Mouse (Mus musculus) adrenal gland, postnatal 10 days (tissue): ENCODE results near the gene Sgk2. TPM values are rescaled to one million over a fixed set of nuclear protein-coding genes. Genes with fewer than 3 reads are reported as not detected.

ENCODE experiments used
- DNase-seq: peaks from one replicate; pipeline ENCODE4 v3.0.0; 2021; ENCODE audit warnings: mixed read lengths
- long read RNA-seq, 2 experiments: library from polyadenylated mRNA; stranded (forward); transcript quantifications; one replicate each; pipeline ENCODE4 v2.0.0; 2021
- total RNA-seq, 2 experiments: library from RNA; stranded (reverse); gene quantifications; 2 replicates each; pipeline ENCODE4 v1.2.3; 2021

Sgk2 gene
- 1 to 10 TPM; 2.1 to 3.1 TPM for total RNA-seq
- long read RNA-seq, experiment 1, partial matches to known transcripts: 2 of 4 reads
- long read RNA-seq, experiment 1, other reads (novel, unspliced or antisense): 1 of 4 reads
- long read RNA-seq, experiment 2, transcript Sgk2-201 (14 exons, 2,693 nt): major isoform, 7 of 16 reads
- long read RNA-seq, experiment 2, partial matches to known transcripts: 6 of 16 reads
- long read RNA-seq, experiment 2, other reads (novel, unspliced or antisense): 3 of 16 reads

DNA sequence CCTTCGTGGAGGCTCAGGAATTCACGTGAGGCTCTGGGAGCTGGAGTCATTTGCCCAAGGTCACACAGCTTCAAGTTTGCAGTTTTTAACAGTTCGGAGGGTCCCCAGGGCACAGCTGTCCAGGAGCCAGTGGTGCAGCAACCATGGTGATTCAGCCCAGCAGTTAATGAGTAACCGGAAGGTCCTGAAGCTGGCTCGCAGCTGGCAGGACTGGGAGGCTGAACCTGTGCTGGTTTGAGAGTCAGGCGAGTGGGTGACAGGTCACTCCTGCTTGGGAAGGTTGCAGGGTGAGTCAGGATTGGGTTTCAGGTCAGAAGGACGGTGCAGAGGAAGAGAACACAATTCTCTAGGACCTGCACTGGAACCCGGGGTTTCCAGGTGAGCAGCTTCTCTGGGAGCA, at the start of gene Sgk2:
Sgk2 (plus strand) TSS at position 113 of the 400 bp plus-strand sequence.
- peak; percentile 56 for DNase-seq

DNA sequence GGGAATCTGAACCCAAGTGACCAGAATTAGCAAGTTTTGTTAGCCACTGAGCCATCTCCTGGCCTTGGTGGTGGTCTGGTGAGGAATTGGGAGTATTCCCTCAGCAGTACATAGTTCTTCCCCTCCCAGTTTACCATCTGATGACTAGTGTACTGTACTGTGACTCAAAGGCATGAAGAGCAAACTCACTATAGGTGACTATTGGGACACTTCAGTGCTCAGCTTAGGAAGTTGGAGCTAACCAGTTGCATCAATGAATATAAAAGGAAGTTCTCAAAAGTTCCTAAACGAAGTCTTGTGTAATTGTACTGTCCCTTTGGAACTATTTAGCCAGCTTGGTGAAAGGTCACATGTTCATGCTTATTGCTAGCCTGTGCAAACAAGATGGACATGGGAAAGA, 47.6 kb upstream of the Sgk2 start:
- no peak for DNase-seq

DNA sequence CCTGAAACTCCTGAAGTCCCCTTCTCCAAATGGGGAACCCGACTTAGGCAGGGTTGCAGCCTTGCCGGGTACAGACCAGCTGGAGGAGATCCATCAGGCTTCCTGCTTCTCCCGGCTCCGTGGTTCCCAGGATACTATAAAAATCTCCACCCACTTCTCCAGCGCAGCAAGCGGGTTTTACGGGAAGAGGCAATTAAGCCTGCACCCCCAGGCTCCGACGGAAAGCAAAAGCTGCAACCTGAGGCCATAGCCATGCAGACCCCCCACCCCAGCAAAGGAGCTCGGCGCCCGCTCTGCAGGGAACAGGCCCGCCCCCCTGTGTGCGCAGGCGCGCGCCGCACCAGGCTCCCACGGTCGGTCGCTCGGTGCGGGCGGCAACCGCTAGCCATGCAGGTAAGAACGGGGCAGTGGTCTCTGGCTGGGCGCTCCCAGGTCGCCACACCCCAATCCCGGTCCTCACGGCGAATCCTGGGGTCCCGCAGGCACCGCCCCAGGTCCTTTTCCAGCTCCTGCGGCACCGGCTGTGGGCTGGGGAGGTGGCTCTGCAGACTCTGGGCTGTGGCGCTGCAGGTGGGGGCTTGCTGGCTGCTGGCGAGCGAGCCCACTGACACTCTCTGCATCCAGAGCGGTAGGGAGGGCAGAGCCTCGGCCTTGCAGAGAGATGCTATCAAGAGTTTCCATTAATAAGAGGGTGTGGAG, 43.8 kb upstream of the Sgk2 start, which contains the start of gene L3mbtl1:
L3mbtl1 (plus strand) TSS at position 325 of the 699 bp plus-strand sequence.
- peak; percentile 63 for DNase-seq

DNA sequence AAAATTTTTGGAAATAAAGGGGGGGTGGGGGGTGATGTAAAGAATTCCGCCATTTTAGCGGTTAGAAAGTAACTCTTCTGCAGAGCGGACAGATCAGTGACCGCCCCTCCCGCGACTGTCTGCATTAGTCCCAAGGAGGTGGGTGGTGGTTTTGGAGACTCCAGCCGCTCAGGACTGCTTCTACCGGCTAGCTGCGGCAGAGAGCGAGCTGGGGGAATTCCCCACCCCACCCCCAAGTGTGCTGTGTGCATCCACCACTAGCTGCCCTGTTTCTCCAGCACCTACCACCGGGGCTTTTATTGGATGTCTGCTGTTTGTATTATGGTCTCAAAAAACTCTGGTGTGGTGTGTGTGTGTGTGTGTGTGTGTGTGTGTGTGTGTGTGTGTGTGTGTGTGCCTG, 43.2 kb upstream of the Sgk2 start:
- DNase-seq: no peak

DNA sequence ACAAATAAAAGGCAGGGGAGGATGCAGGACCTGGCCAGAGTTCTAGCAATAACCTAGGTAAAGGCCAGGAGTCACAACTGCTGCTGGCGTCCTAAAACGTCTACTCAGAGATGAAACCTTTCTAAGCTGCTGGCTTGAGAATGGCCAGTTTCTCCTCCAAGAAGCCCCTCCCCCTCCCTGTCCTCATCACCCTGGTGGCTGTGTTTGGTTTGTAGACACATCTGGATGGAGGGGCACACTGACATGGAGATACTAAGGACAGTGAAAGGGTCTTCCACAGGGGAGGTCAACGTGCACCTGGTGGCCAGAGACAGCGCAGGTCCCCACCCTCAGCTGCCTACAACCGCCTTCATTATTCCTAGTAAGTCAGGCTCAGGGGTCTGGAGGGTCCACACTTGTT, 40.2 kb upstream of the Sgk2 start:
- DNase-seq: no peak

DNA sequence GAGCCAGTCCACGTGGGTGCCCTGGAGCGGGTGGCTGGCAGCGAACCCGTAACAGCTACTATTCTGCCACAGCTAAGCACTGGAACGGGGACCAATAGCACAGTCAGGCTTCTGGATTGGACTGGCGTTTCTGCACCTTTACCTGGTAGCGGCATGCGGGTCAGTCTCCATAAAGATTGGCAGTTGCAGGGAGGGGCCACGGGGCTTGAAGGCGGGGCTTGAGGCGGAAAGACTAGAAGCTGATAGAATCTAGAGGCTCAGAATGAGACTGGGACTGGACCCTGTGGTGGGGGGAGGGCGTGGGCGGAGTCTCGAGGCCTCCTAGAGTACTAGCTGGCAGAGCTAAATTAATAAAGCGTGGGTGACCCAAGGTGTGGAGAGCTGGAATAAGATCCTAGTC, 39.4 kb upstream of the Sgk2 start:
- DNase-seq: no peak

DNA sequence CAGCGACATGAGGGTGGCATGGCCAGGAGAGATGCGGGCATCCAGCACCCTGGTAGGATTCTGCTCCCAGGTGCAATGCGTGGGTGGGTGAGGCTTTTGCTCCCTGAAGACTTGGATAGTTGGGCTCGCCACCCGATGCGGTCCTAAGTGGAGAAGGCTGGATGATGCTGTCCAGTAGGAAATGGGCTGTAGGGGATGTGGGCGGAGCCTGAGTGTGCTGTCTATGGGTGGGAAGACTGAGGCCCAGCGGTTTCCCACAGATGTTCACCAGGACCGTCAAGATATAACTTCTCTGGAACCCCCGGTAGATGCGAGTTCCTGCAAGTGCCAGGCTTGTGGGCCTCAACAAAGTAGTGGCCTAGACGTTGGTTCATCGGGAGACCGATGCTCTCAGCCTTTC, 38.9 kb upstream of the Sgk2 start:
- DNase-seq: no peak

DNA sequence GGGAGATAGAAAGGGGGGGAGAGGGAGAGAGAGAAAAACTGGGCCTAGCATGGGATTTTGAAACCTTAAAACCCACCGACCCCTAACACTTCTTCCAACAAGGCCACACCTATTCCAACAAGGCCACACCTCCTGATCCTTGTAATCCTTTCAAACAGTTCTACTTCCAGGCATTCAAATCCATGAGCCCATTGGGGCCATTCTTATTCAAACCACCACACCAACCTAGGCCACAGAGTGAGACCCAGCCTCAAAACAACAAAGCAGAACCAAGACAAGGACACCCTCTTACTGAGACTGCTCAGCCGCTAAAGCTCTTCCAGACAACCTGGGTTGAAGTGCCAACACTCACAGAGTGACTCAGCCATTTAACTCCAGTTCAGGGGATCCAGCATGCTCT, 36.4 kb upstream of the Sgk2 start:
- DNase-seq: no peak

DNA sequence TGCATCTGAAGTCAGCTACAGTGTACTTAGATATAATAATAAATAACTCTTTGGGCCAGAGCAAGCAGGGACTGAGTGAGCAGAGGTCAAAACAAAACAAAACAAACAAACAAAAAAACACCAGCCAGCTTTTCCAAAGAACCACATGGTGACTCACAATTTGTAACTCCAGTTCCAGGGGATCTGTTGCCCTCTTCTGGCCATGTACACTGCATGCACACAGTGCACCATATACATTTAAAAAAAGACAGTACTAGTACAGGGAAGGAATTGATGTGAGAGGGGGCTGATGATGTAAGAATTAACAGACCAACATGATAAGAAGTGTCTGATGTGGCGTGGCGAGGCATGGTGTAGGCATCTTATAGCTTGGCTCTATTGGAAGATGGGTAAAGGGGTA, 30.3 kb upstream of the Sgk2 start:
- DNase-seq: no peak

DNA sequence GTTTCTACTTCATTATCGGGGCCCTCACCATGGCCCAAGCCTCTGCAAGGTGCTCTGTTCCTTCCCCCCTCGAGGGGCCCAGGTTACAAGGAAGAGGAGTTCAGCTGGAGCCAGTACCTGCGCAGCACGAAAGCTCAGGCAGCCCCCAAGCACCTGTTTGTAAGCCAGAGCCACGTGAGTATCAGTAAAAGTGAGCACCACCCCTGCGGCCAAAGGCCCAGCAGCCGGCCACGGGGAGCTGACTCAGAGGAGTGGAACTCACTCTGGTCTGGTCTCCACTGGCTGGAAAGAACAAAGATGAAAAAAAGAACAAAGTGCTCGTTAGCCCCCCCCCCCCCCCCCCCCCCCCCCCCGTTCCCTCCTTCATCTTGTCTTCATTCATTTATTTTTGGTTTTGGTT, 25.8 kb upstream of the Sgk2 start:
- no peak for DNase-seq

DNA sequence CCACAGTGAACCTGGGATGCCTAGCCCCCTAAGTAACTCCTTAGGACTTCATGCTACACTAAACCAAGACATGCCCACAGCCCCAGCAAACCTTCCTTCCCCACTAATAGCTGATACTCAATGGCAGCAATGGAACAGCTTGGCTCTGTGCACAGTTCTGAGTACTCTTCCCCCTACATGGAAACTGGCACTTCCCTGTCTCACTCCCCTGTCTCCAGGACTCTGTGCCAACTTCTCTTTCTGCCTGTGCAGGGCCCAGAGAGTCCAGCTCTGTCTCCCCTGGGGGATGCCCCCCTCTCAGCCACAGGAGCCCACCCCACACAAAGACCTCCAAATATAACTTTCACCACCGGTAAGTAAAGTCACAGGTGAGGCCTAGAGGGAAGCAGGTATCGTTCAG, 20.4 kb upstream of the Sgk2 start:
- no peak for DNase-seq

DNA sequence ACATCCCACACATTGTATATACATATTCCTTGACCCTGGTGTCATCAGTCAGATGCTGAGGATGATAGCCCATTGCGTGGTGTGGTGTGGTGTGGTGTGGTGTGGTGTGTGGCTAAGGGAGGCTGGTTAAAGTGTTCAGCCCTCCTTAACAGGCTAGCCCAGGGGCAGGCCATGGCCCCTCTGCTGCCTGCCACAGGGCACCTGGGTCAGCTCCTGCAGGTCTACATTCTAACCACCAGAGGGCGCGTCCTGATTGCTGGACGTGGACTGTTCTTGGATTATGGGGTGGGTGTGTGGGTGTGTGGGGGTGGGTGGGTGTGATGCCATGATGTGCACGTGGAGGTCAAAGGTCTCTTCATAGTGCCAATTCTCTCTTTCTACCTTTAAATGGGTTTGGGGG, 18.8 kb upstream of the Sgk2 start:
- DNase-seq: peak; percentile 63

DNA sequence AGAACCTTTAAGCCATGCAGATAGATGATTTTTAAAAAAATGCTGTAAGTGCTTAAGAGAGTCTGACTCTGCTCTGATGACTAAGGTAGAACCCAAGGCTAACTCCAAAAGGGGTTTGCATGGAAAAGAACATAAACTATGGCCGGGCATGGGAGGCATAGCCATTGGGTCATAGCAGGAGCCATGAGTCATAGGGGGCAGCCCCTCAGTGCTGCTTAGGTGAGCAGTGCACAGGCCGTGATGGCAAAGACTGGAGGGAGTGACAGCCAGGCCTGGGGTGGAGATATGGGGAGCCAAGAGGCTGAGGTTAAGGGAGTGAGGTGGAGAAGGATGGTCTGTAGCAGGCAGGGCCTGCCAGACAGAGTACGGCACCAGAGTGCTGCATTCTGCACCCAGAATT, 18.0 kb upstream of the Sgk2 start:
- no peak for DNase-seq

DNA sequence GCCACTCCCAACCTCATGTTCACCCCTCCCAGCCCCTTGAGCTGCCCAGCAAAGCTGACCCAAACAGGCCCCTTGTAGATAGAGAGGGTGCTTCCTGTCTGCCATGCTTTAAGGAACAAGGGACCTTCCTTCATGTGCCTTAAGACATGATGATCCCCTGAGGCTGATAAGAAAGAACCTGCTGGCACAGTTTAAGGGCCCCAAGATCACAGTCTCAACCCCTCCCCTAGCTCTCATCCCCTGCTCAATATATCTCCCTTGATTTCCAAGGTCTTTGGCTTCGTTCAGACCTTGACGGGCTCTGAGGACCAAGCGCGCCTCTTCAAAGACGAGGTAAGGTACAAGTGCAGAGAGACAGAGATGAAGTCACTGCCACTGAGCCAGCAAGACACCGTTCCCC, 16.2 kb upstream of the Sgk2 start:
- DNase-seq: no peak

DNA sequence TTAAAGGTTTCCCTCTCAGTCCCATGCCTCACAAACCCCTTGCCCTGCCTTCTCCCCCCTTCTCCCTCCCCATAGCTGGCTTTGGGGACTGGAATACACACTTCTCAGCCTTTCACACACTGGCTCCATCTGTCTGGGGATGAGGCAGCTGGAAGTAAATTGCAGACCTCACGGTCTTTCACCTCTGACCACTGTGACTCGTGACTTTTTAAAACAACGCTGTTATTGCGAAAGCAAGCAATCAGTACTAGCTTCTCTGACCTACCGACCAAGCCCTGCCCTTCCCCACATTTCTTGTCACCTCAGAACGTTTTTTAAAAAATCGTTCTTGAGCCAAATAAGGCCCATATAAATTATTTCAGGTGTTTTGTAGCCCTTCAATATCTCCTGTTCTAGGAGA, 14.4 kb upstream of the Sgk2 start:
- DNase-seq: no peak

DNA sequence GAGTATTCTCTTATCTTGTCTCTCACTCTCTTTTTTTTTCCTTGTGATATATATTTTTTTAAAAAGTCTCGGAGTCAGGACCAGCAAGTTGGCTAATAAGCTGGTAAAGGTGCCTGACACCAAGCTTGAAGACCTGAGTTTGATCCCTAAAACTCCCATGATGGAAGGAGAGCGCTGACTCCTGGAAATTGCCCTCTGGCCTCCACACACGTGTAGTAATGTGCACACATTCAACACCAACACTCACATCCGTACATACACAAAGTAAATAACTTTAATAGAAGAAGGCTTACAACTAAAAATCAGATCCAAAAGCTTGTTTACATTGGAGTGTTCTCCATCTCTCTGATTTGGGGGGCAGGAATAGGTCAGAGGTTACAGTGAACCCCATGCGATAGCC, 13.9 kb upstream of the Sgk2 start:
- DNase-seq: no peak

DNA sequence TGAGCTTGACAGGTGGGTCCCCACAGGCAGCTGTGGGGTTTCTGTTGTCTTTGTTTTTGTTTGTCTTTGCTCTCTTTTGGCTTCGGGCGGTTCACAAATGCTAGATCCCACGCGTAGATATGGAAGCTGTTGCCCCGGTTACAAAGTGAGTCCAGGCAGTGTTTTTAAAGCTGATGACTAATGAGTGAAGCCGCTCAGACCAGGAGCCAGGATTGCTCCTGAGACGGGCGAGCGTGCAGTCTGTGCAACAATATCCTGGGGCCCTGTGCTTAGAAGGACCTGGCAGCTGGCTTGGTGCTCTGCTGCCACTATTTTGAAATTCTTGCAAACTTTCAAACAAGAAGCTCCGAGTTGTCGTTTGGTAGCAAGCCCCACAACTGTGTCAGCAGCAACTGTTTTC, 13.5 kb upstream of the Sgk2 start:
- DNase-seq: peak; percentile 58

DNA sequence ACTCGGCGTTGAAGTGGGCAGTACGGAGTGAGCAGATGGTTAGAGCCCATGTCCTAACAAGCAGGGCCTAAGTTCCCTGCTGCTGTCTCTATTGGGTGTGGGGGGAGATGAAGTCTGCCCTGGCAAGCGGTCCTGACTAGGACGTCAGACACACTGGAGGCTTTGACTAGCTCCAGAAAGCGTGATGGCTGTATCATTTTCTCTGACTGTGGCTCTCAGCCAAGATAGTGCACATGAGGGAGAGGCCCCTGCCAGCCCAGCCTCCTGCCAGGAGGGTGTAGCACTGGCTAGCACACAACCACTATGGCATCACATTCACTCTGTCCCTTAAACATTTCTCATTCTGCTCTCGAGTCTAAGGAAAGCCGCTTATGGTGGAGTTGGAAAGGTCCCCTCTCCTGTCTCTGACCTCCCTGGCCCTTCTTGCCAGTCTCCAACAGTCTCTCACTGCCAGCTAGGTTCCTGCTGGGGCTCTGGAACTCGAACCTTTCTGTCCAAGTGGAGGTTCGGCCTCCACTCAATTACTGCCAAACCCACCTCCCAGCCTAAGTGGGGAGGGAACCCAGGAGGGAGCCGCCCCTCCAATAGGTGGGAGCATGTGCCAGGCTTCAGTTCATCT, 11.9 kb upstream of the Sgk2 start:
- DNase-seq: peak; percentile 70

DNA sequence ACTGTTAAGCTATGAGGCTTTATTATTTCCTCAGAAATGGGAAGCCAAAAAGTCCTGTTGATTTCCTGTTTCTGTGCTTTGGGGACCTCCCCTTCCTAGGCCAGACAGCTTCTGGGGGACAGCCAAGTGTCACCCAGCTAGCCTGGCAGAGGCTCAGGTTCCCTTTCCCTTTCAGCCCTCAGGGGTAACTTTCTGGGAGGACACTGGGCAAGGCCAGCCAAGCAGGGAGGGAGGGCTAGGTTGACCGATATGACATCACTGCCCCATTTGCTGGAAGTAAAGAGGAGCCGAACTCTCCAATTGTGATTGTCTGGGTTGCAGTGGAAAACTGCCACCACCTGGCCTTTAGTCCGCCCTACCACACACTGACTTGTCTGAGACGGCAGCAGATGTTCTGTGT, 11.1 kb upstream of the Sgk2 start:
- DNase-seq: peak; percentile 79

DNA sequence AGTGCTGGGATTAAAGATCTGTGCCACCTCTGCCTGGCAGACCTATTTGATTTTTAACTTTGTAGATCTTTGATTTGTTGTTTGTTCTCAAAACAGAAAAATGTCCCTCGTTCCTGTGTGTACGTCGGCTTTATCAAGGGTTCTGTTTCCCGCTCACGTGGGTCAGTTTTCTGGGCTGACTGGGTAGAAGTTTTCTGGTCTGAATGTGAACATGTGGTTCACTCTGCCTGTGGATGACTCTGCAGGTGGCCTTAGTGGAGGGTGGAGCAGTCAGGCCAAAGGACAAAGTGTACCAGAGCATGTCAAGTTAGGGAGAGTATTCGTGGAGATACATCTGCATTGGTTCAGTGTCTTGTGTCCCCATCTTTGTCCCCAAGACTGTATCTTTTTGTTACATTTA, 2.7 kb upstream of the Sgk2 start:
- no peak for DNase-seq

DNA sequence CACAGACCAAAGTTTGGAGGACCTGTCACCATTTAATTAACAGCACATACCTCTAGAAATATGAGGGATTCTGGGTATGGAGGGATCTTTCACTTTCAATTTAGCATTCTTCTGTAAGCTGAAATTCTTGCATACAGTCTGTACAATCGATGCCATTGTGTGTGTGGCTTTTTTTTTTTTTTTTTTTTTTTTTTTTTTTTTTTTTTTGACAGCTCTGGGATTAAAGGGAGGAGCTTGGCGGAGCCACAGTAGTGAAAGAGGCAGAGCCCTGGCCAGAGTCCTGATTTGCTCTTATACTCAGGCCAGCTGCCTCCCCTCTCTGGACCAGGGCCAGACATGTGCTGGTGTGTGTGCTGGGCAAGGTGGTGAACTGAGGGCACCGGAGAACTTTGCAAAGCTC, 1.2 kb upstream of the Sgk2 start:
- DNase-seq: peak; percentile 84

DNA sequence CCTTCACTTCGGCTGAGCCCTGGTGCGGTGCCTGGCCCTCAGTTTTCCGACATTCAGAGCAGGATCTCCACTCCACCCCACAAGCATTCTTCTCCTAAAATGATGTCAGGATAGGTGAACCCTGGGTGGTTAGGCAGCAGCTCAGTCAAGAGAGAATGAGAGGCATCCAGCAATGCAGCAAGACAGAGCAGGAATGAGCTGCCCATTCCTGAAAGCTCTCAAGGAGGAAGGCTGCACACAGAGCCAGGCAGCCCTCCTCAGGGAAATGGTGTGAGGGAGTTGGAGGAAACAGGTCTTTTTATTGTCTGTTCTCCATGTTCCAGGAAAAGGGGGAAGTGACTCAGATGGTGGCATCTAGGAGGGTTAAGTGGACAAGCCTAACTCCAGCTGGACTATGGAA, 366 bp upstream of the Sgk2 start:
- DNase-seq: no peak

DNA sequence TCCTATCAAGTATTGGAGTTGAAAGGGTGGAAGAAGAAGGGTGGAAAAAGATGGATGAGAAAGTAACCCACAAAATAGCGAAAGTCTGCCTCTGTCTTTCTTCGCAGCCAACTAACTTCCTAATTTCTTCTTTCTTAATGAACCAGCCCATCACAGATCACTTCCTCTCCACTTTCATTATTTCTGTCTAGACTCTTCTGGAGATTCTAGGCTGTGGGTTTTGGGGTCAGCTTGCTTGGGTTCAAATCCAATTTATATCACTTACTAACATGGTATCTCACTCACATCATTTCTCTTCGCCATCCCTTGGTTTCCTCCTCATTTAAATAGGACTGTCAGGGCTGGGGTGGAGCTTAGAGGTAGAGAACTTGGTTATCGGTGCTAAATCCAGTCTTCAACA, 1.1 kb downstream of the Sgk2 start:
- DNase-seq: no peak
